Mouse (Mus musculus): ENCODE results near the gene Fam210b.

- no peak for TF ChIP-seq CTCF (IDR thresholded peaks at IDR 0.05; ENCODE audit: insufficient read depth, low read depth, low read length)
- TF ChIP-seq POLR2A (IDR thresholded peaks at IDR 0.05; ENCODE audit: insufficient read depth, low read depth, low read length), result no peak
Measured at GRCm38 (mm10) chr2:172354761-172355160, 9.4 kb downstream of the Fam210b start.
